Comparison of ENCODE assay signal across 22 mouse cellular contexts in the genomic region with DNA sequence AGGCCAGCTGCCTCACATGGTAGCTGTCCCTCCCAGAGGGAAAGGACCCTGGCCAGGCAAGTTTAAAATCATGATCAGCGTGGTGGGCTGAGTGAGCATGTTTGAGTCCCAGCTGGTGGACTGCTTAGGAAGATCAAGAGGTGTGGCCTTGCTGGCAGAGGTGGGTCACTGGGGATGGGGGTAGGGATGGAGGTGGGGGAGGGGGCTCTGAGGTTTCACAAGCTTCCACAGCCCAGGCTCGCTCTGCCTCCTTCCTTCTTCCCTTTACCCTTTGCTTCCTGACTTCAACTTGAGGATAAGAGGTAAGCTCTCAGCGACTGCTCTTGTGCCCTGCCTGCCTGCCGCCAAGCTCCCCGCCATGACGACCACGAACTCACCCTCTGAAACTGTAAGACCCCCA.
A peak's percentile ranks its signal among the peaks of the same experiment; 100 is the strongest.
DNase-seq lines count a peak whose midpoint lies in the region; ATAC-seq and TF ChIP-seq lines count a peak whose summit lies in the region.
"Had no signal": no experiment of that assay in that cellular context is flagged by ENCODE, and none has a peak within 500 bp of the region (broad histone marks: within the 10 kb centered on the region; RNA-seq: fewer than 3 reads in every experiment).

No protein-coding gene starts in this region.

- peaks cover 37% of the 10 kb centered on the region for H3K36me3 ChIP-seq in heart, embryonic 11.5 days (ENCODE audit: control insufficient read depth, insufficient read depth, low read length)
- peaks cover 85% of the 10 kb centered on the region for H3K36me3 ChIP-seq in E14TG2a.4 (ENCODE audit: insufficient read depth, low read length)
- H3K36me3 ChIP-seq in MEL (ENCODE audit: control insufficient read depth in 1 of 2, insufficient read depth in 2 of 2, low read length in 2 of 2) = no peaks in the 10 kb centered on the region; a peak in 1 of 4 replicates
- peaks cover 20% of the 10 kb centered on the region for H3K36me3 ChIP-seq in intestine, embryonic 16.5 days (ENCODE audit: control insufficient read depth, insufficient read depth, low read length)
- H3K36me3 ChIP-seq: G1E had no signal

- no peaks in the 10 kb centered on the region for H3K79me2 ChIP-seq in MEL (ENCODE audit: control insufficient read depth, insufficient read depth, low read length, poor library complexity)

- no peak for DNase-seq in heart, adult 11 months
- no peak for DNase-seq in MEL (ENCODE audit: low read depth, low spot score)
- no peak for DNase-seq in kidney, postnatal 36 days
- DNase-seq in gastrocnemius, adult 8-10 months (ENCODE audit: low spot score in 2 of 2) = no peak
- no peak for DNase-seq in spleen, adult 12 weeks (ENCODE audit: low spot score)
- DNase-seq: adrenal gland, postnatal 14 days; cerebellum, adult 18-20 months; cerebellum, adult 9-11 months; gastrocnemius, adult 2 months; gastrocnemius, postnatal 36 days; heart, adult 18-20 months; heart, postnatal 36 days; kidney, adult 11 months had no signal

- TF ChIP-seq EP300 in MEL (IDR thresholded peaks at IDR 0.05; ENCODE audit: low read depth in 1 of 2, low read length in 2 of 2) = no peak

- H3K27me3 ChIP-seq in heart, embryonic 11.5 days (ENCODE audit: control insufficient read depth, insufficient read depth, low read length) = no peaks in the 10 kb centered on the region
- H3K27me3 ChIP-seq in E14TG2a.4 (ENCODE audit: insufficient read depth, low read length) (no peaks in the 10 kb centered on the region), MEL (ENCODE audit: control insufficient read depth in 1 of 2, insufficient read depth in 2 of 2, low read length in 2 of 2) (no peaks in the 10 kb centered on the region)
- H3K27me3 ChIP-seq in intestine, embryonic 16.5 days (replicated peaks; ENCODE audit: control insufficient read depth, insufficient read depth, low read length) = no peaks in the 10 kb centered on the region
- H3K27me3 ChIP-seq: heart, embryonic 12.5 days had no signal

- ATAC-seq in heart, embryonic 11.5 days (replicated peaks; ENCODE audit: insufficient number of reproducible peaks, low FRiP score, low TSS enrichment) = 0 out of 2 replicates have a peak, but pooled peaks have one; percentile 16
- ATAC-seq in intestine, embryonic 16.5 days = peak; percentile 42
- ATAC-seq: activated CD4-positive, CD25-positive, alpha-beta regulatory T cell, adult 4 months; forebrain, embryonic 14.5 days; hindbrain, embryonic 16.5 days had no signal

- H3K9ac ChIP-seq in heart, embryonic 11.5 days (ENCODE audit: low read depth, low read length) = no peak overlapping the region
- H3K9ac ChIP-seq in MEL (ENCODE audit: control insufficient read depth, low read depth, low read length, poor library complexity, severe bottlenecking) = no peak overlapping the region
- no peak overlapping the region for H3K9ac ChIP-seq in intestine, embryonic 16.5 days (ENCODE audit: low read depth, low read length)
- H3K9ac ChIP-seq: heart, embryonic 12.5 days had no signal

- H3K4me3 ChIP-seq in heart, embryonic 11.5 days (ENCODE audit: low read depth, low read length) = no peak overlapping the region
- H3K4me3 ChIP-seq in E14TG2a.4 (replicated peaks; ENCODE audit: low read length) (peak overlapping the region; percentile 45), MEL (ENCODE audit: control insufficient read depth in 1 of 2, insufficient read depth in 1 of 2, low read depth in 2 of 2, low read length in 2 of 2) (no peak overlapping the region)
- no peak overlapping the region for H3K4me3 ChIP-seq in intestine, embryonic 16.5 days (ENCODE audit: low read length)
- H3K4me3 ChIP-seq: embryonic facial prominence, embryonic 10.5 days; gastrocnemius, adult 2 months; heart, embryonic 12.5 days had no signal

- TF ChIP-seq CTCF in E14TG2a.4 (conservative IDR thresholded peaks at IDR 0.05; ENCODE audit: low read length) (no peak), MEL (IDR thresholded peaks at IDR 0.05 in 2 of 3, conservative IDR thresholded peaks at IDR 0.05 in 1 of 3; ENCODE audit: control insufficient read depth in 1 of 3, insufficient read depth in 1 of 3, low read depth in 2 of 3, low read length in 3 of 3, poor library complexity in 1 of 3, severe bottlenecking in 1 of 3) (no peak)

- TF ChIP-seq POLR2A in MEL (IDR thresholded peaks at IDR 0.05; ENCODE audit: control insufficient read depth in 1 of 2, insufficient read depth in 1 of 2, low read depth in 1 of 2, low read length in 2 of 2, poor library complexity in 1 of 2) = no peak

- H3K4me1 ChIP-seq in heart, embryonic 11.5 days (ENCODE audit: control insufficient read depth, insufficient read depth, low read length) = no peaks in the 10 kb centered on the region
- H3K4me1 ChIP-seq in E14TG2a.4 (replicated peaks; ENCODE audit: low read depth, low read length) (peaks cover 98% of the 10 kb centered on the region), MEL (ENCODE audit: control insufficient read depth in 1 of 2, insufficient read depth in 2 of 2, low read length in 2 of 2) (no peaks in the 10 kb centered on the region)
- no peaks in the 10 kb centered on the region for H3K4me1 ChIP-seq in intestine, embryonic 16.5 days (ENCODE audit: control insufficient read depth, insufficient read depth, low read length)
- H3K4me1 ChIP-seq: embryonic facial prominence, embryonic 10.5 days; heart, embryonic 12.5 days had no signal

- WGBS in heart, embryonic 11.5 days (ENCODE audit: insufficient replicate concordance) = 84% methylated on average over 7 of the region's 7 CpGs
- 84% methylated on average over 7 of the region's 7 CpGs for WGBS in intestine, embryonic 16.5 days

- no peaks in the 10 kb centered on the region for H3K9me3 ChIP-seq in heart, embryonic 11.5 days (replicated peaks; ENCODE audit: control insufficient read depth, low read length)
- H3K9me3 ChIP-seq in E14TG2a.4 (ENCODE audit: low read length) (no peaks in the 10 kb centered on the region), MEL (replicated peaks; ENCODE audit: insufficient read depth, low read length) (no peaks in the 10 kb centered on the region)
- H3K9me3 ChIP-seq in intestine, embryonic 16.5 days (ENCODE audit: control insufficient read depth, low read length) = no peaks in the 10 kb centered on the region
- H3K9me3 ChIP-seq: embryonic facial prominence, embryonic 10.5 days; heart, embryonic 12.5 days had no signal

- no peak overlapping the region for H3K27ac ChIP-seq in heart, embryonic 11.5 days (ENCODE audit: low read depth, low read length)
- H3K27ac ChIP-seq in MEL (ENCODE audit: control insufficient read depth, low read depth, low read length) = 0 out of 2 replicates have a peak overlapping the region, but pooled peaks have one; percentile 31
- no peak overlapping the region for H3K27ac ChIP-seq in intestine, embryonic 16.5 days (ENCODE audit: low read length)
- H3K27ac ChIP-seq: embryonic facial prominence, embryonic 10.5 days; gastrocnemius, adult 2 months had no signal

- TF ChIP-seq RAD21 in MEL (IDR thresholded peaks at IDR 0.05; ENCODE audit: low read depth, low read length) = no peak

- H3K4me2 ChIP-seq in heart, embryonic 11.5 days = no peak overlapping the region
- H3K4me2 ChIP-seq in intestine, embryonic 16.5 days (ENCODE audit: low read depth, low read length) = no peak overlapping the region
- H3K4me2 ChIP-seq: heart, embryonic 12.5 days had no signal

TF ChIP-seq in MEL, 35 proteins besides CTCF, POLR2A, EP300 and RAD21:
- TF ChIP-seq ZKSCAN1 (IDR thresholded peaks at IDR 0.05; ENCODE audit: low read depth, low read length) (no peak), SIN3A (IDR thresholded peaks at IDR 0.05; ENCODE audit: low read length) (no peak), CHD2 (IDR thresholded peaks at IDR 0.05; ENCODE audit: low read length) (no peak), POLR2AphosphoS2 (IDR thresholded peaks at IDR 0.05; ENCODE audit: low read length) (no peak), GATA1 (IDR thresholded peaks at IDR 0.05; ENCODE audit: low read depth, low read length) (no peak), ELF1 (IDR thresholded peaks at IDR 0.05; ENCODE audit: low read depth, low read length) (no peak), TCF12 (IDR thresholded peaks at IDR 0.05; ENCODE audit: low read depth, low read length) (no peak)
